Mouse (Mus musculus): Measurements from ENCODE around the gene Galntl6.
"Not testable (repeated sequence)": the region's sequence is repeated elsewhere in the genome, so short reads cannot be mapped to it uniquely, and the experiment has no call there.

Gene Galntl6

DNA sequence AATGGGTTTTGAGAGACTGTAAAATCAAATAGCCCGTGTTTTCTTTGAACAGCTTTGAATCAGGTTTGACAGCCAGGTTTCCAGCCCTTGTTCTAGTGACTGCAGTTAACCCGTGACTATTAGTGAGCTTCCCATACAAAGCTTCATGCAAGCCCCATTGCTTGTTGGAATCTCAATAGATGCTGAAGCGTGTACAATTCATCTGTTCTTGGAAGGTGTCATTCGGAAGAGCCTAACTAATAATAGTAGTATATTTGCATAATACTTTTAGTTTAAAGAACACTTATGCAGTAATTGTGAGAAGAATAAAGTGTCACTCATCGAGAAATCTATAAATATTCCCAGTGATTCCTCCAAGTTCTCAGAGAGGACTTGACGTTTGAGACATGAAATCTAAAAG, 314.6 kb downstream of the Galntl6 start:
- no peak for DNase-seq

DNA sequence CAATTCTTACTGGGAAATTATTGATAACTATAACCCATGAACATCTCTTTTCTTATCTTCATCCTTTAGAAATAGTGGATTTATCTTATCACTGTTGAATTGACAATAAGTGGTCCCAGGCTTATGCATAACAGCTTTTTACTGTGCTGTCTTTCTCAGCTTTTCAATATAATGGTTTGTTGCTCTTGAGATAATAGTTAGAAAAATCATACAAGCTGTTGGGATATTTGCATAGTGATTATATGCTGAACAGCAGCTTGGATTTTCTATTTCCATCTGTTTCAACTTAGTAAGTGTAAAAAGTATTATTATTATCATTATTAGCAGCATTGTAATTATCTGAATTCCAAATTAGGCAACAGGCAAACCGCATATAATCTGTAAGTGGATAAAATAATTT, 337.1 kb downstream of the Galntl6 start:
- DNase-seq: no peak

DNA sequence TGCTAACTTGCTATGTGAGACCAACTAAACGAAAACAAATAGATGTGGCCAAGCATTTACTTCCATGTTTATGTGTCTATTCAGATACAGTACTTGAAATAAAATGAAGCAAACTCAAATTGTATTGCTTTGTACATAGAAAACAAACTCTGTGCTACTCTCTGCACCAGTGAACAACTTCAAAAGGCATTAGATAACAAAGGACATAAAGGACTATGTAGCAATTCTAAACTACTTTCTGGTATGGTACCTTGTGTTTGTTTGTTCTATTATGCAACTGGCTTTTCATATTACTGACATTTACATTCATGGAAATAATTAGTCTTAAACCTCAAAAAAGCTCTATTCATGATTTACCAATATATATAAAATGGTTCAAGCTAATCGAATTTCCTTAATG, 344.4 kb downstream of the Galntl6 start:
- DNase-seq: no peak

DNA sequence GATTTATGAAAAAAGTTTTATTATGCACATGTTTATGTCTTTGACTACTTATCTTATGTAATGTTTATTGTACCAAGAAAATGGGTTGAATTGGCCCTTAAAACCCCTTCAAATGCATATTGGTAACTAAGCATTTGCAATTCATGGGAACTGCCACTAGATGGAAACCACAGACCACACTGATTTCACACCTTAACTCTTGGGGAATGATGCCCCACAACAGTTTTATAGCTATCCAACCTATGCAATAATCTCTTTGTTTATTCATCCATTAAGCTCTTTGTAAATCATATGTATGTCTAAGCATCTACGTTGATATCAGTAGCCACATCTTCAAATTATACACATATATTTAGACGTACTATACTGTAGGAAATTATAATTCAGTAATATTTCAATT, 346.3 kb downstream of the Galntl6 start:
- DNase-seq: no peak

DNA sequence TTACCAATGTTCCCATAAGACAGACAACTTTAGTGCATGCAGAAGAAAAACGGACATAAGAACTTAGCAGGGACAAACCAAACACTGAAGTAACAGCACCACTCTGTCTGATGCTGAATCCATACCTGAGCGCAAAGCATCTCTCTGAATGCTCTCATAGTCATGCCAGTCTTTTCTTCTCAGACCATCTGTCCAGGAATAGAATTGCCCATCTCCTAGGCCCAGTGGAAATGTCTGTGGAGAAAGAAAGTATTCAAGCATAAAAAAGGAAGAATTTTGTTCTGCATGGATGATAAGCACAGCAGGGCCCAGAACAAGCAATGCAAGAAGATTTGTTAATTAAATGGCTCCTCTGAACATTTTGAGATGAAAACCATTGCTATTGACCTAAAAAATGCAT, 376.7 kb downstream of the Galntl6 start:
- DNase-seq: no peak

DNA sequence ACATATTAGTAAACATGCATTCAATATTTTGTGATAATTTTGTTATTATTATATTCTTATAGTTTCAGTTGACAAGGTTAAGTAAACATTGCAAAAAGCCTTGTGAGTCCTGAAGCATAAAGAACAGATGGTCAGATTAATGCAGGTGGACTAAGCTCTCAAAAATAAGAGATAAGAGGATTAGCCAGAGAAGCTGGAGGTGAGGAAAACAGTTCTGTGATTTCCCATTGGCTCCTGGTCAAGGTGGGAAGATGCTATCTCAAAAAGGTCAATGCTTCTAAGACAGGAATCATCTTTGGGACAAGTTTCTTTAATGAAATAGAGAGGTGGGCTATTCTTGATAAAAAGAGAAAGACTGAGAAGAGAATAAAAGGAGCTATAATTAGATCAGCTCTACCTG, 377.8 kb downstream of the Galntl6 start:
- no peak for DNase-seq

DNA sequence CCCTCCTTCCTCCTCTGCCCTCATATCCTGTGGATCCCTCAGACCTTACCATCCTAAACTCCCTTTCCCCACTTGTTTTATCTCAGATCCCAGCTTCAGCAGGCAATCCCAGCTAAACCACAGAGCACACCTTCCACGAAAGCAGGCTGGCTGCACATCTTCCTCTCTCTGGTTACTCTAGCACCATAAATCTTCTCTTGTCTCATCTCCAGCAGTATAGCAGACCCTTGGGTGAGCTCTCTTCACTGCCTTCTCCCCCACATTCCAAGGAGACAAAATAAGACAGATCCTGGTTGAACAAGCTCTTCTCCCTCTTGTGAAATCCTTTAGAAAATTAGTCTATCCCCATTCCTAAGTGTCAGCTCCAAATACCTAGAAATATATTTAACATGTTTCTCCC, 389.0 kb downstream of the Galntl6 start:
- no peak for DNase-seq

DNA sequence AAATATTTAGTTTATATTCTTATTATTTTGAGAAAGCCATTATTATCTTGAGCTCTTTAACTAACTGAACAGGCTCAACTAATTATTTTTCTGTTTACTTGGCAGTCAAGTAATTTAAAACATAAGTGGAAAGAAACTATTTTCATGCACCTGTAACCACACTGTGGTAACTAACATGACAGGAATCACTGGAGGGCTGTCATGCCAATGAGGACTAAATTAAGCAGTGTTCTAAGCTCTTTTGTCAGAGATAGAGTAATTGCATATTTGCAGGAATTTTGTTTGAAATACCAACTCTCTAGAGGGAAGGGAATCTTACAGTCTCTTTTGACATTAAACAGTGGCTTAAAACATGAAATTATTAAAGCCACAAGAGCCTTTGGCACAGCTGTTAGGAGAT, 390.5 kb downstream of the Galntl6 start:
- DNase-seq: no peak

DNA sequence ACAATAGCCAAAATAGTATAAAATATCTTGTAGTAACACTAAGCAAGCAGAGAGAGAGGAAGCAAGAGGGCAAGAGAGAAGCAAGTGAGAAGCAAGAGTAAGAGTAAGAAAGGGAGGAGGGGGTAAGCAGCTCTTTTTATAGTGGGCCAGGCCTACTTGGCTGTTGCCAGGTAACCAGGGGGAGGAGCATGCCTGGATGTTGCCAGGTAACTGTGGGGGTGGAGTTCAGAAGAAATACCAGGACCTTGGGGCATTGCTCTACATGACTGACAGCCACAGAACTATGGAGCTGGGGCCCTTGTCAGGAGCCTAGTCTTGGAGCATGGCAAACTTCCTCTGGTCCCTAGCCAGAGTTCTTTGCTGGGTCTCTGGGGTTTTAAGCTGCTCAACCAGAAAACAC, 401.9 kb downstream of the Galntl6 start:
- DNase-seq: no peak

DNA sequence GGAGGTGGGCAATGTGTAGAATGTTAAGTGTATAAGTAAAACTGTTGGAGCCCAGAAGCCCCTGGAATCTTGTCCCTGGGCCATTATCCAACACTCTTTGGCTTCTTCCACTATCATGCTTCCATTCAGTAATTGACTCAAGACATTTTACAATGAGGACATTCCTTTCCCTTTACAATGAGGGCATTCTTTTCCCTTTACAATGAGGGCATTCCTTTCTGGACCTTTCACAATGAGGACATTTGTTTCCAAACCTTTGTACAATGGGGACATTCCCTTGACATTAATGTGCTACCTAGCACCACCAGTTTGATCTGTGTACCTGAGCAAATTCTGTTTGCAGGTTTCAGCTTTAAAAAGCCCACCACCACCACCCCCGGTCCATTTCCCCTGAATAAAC, 403.4 kb downstream of the Galntl6 start:
- no peak for DNase-seq

DNA sequence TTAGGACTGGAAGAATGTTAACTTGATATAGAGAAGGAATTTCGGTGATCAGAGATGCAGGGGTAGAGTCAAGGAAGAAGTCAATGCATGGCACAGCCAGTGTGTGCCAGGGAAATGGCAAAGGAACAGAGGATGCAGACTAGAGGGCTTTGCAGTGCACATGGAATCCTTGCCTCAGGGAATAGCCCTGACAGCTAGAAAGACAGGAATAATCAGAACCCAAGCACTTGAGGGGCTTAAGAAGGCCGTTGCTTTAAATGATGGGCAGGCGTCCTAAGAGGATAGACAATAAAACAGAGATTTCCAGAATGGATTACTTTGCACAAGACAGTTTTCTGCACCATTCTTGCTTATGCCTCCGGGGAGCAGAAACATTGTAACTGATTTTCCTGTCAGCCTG, 425.3 kb downstream of the Galntl6 start:
- DNase-seq: no peak

DNA sequence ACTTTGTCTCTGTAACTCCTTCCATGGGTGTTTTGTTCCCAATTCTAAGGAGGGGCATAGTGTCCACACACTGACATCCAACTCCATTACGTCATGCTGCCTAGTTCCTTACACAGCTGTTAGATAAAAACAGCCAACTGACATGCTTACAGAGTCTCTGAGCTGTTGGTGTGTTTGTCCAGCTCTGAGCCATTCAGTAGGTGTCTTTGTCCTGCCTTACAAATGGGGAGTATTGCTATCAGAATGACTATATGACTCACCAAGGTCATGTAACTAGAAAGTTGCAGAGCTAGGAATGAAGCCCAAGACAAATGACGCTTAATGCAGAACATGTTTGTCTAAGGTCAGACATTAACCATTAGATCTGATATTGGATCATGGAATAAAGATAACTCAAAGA, 449.1 kb downstream of the Galntl6 start:
- not testable (repeated sequence) for DNase-seq

DNA sequence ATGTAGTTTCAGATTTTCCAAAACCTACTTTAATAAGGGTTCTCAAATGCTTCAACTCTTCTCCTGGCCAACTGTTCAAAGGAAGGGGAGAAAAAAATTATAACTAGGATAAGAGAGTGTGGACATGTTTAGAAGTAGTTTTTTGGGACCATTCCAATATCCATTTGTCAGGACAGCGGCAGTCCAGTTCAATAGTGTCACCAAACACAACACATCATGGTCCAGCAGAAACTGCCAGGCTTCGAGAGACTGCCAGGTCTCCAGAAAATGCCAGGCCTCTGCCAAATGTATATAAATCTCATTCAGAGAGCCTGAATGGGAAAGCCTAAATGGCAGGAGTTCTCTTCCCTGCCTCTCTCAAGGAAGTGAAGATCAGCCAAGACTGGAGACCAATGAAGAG, 469.7 kb downstream of the Galntl6 start:
- DNase-seq: no peak

DNA sequence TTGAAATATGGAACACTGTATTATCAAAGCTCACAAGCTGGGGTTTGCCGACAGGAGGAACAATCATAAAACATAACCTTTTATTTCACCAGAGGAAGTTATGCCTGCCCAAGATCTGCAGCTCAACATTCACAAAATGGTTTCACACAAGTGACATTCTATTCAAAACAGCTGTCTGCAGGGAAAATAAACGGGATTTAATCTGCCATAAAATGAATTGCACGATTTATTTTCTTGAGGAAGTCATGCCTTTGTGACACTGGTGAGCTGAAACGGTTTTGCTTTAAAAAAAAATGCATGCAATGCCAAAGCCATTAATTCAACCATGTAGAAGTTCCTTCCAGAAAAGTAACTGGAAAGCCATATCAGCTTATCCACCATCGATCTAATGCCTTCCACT, 494.0 kb downstream of the Galntl6 start:
- no peak for DNase-seq

DNA sequence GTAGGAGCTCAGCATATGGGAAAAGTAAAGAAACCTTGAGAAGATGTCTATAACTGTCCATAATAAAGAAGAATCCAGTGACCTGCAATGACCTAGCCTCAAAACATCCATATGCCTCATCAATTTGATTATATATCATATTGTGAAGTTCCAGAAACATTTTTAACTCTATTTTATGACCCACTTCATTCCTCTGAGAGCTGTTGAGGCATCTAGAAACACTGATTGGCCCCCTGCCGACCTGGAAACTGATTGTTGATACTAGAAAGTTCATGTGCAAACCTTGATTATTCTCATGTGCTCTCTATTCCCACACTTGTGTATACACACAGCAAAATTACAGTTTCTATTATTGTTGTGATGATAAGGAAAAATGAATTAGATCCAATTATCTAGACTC, 494.9 kb downstream of the Galntl6 start:
- DNase-seq: no peak

DNA sequence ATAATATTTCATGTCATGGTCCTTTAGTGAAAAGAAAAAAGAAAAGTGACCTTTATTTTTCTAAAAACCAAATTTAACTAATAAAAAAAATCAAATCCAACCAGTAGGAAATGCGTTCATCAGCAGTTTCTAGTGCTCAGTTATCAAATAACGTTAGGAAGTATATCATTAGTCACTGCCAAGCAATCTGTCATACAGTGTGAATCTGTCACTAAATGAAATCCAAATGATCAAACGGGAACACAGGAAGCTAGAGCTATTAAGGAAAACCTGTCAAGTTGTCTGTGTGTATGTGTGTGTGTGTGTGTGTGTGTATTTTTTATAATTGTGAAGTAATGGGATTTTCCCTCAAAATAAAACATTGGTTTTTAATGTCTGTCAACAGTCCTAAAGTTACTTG, 515.9 kb downstream of the Galntl6 start:
- no peak for DNase-seq

DNA sequence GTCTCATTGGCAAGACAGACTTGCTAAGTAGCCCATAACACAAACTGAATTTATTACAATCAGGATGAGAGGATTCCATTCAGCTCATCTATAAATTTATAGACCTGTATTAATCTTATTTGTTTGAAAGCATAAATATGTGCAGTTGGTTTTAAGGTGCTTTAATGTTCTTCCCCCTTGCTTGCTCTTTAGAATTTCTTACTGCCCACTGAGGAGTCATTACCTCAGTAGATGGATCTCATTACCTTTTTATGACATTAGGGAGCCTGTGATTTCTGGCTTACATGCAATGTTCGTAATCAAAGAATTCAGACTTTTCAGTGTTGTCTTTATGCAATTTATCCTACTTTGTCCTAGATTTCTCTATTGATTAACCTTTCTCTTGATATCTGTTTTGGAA, 516.6 kb downstream of the Galntl6 start:
- DNase-seq: no peak

DNA sequence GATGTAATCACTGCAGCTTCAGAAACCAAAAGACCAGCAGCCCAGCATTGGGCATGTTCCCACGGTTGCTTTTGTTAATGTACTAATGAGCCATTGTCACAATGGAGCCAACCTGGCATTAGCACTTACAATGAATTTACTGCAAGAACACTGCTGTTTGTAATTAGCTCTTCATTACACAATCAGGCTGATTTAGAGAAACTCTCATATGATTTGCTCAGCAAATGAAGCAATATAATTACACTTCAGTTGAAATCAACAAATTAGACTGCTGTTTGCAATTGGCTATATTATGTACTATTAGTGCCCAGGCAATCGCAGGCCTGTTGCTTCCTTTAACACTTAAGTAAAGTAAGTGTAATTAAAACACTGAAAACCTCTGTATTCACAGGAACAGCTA, 540.1 kb downstream of the Galntl6 start:
- DNase-seq: no peak

DNA sequence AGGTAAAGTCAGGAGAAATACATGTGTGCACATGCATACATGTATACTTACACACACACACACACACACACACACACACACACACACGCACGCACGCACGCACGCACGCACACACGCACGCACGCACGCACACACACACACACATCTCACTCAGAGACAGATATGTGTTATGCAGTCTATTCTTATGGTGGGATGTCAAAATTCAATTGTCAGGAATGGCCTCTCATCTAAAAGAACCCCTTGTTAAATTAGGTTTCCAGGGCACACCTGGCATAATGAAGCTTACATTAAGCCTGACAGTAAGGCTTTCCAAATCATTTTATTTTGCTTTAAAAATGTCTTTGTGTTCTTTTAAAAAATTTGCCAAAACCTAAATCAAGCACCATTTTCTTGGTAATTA, 540.5 kb downstream of the Galntl6 start:
- DNase-seq: no peak

DNA sequence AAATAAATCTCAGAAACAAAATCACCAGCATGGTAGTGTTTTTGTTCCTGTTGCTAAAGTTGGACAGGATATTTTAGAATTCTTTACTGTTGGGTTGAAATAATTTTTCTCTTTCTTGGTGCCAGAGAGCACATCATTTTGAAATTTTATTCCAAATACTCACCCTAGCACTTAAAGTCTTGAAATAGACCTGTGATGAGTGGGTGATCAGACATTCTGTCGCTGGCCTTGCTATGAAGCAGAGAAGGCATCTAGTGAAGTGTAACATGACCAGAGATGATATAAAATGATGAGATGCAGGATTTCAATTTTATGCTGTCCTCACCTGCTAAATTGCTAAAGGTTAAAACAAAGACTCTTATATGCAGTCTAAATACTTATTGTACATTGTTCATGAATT, 581.3 kb downstream of the Galntl6 start:
- DNase-seq: no peak

DNA sequence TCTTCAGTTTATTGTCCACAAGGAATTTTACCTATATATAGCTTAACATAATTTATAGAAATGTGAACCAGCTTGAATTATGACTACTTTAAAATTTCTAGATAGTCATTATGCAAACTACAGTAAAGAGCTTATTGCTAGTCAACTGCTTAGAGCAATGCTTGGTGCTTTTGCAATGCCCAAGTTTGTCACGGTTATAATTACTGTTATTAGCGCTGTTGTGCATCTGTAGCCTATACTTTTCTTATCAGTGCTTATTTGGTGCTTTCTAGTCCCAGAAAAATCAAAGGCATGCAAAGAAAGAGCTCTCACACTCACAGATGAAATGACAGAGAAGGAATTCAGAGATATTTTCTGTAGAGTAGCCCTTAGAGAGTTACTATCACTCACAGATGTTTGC, 599.0 kb downstream of the Galntl6 start:
- DNase-seq: no peak

DNA sequence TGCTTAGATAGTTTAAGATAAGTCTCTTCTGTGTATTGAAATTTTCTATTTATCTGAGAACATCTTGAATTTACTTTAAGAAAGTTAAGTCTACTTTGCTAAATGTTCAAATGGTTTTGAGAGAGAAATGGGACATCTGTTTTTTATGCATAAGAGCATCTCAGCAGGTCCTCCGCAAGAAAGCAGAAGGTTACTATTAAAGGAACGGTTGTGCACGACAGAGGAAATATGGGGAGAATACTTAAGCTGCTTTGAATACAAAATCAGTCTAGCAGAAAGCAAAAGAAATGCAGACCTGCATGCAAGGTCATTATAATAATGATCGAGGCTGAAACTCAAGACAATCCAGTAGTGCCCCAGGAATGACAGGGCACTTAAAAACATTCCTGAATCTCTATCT, 621.0 kb downstream of the Galntl6 start:
- DNase-seq: no peak

DNA sequence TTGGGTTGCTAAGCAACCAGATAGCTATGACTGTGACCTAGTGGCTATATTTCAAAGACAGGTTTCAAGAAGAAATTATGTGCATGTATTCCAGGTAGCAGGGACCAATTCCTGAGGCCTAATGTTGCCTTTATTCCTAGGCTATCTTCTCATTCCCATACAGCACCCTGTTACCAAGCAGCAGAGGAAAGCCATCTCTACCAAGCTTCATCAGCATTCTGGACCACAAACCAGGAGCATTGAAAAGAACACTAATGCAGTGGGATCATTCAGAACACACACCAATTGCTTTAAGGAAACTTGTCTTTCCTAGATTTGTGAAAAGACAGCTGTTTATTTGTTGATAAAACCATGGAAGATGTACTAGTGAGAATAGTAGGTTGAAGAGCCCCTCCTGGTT, 622.4 kb downstream of the Galntl6 start:
- no peak for DNase-seq

DNA sequence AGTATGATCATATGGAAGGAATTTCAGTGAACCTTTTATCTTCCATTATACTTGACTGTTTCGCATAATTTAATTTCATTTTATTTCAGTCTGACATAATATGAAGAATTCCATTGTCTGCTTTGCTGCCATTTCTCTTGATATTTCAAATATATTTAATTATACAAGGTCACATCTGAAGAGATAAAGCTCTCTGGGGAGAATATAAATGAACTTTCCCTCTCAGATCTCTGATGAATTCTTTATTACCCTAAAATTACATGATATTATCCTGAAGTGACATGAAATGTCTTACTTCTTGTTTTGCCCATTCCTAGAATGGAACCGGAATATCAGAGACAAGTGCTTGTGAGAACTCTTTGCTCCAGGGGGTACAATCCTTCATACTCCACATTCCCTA, 647.0 kb downstream of the Galntl6 start:
- DNase-seq: no peak

DNA sequence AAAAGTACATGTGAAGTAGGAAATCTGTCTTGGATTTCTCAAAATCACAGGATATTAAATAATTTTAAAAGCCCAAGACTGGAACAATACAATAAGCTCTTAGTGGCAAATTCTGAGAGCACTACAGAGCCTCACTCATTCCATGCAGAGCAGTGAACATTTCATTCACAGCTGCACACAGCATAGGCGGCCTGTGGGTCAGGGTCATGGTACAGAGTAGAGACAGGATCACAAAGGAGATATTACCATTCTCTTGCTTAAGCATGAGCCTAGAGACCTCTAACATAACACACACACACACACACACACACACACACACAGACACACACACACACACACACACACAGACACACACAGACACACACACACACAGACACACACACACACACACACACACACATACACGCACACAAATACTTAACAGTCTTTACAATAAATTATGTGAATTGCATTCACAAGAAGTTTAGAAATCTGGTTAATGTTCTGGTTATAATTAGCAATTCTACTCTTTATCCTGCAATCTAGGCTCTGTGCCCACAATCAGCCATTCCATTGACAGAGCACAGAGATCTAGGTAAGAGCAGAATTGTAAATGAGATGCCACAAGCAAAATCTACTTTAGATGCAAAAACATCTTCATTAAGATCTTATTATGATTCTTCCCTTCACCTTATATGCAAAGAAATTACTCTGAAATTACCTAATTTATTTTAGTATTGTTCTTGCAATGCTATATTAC, 653.7 kb downstream of the Galntl6 start:
- DNase-seq: no peak

DNA sequence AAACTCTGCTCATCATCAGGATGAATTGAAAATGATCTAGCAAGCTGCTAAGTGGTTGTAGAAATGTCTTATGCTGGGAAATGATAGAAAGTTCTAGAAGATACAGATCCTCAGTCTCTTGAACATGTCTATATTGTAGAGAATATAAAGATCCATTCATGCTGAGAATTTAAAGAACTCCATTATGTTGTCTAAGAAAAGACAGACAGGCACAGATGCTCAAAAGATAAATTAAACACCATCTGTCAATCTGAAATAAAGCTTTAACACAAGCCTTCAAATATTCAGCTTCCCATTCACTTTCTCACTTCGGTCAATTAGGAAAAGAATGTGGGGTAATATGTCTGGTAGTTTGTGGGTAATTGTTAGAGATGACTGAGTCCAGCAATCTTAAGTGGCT, 658.8 kb downstream of the Galntl6 start:
- DNase-seq: no peak

Data from thymus, postnatal 36 days (tissue).